Mouse (Mus musculus) lung, postnatal 0 days (tissue): ENCODE measurements around the gene 4933407L21Rik.

Source experiments
- CTCF ChIP-seq: IDR thresholded peaks from 2 replicates; pipeline ENCODE4 v1.5.1; 2016; ENCODE audit warnings: antibody characterized with exemption, mild to moderate bottlenecking
- EP300 ChIP-seq: IDR thresholded peaks from 2 replicates; pipeline ENCODE4 v1.6.1; 2016; ENCODE audit warnings: antibody characterized with exemption, mild to moderate bottlenecking, control low read depth

DNA sequence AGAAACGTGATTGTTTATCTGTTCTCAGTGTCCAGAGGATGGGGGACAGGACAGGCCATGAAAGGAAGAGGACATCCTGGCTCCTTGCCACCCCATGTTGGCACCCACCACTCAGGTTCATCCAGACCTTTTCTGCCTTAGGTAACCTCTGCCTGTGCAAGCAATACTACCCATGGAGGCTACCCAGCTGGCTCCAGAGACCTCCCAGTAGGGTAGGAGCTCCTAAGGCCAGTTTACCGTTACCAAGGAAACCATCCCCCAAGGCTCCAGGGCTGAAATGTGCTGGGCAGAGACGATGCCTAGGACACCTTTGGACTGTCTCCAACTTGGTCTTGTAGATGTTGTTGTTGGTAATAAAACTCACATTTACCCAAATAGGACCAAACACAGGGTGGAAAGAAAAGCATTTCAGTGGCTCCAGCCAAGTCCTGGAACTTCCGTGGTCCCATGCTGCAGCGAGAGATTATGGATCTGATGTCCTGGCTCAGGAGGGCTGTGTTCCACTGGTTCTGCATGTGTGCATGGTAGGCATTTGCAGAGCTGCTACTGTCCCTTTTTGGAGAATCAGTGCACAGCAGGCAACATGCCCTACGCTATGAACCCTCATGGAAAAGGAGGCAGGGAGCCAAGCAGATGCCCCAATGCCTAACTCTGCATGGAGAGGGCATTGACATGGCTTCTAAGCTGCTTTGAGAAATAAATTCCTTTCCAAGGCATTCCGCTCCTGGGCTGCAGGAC, 6.0 kb upstream of the 4933407L21Rik start:
- TF ChIP-seq CTCF: no peak
- no peak for TF ChIP-seq EP300
